Mouse (Mus musculus) MEL (cell line): ENCODE measurements at regions not wholly inside any gene's neighbourhood (a gene's known extent, or its start where the extent isn't known, plus 50 kb on each side); places are given as distances from the start of the nearest gene placed in this dataset.

Source experiments
- DNase-seq: peaks from one replicate; pipeline ENCODE4 v3.0.0; 2011; ENCODE audit warnings: low read depth, low spot score
- H3K27ac ChIP-seq: 2 replicates; pipeline ENCODE4 v1.5.1; 2012; ENCODE audit warnings: low read depth, mild to moderate bottlenecking, control low read depth, low read length, moderate library complexity; ENCODE audit not compliant: control insufficient read depth
- H3K27me3 ChIP-seq, 2 experiments: fragments of 150-350 bp in 1 of 2; sonication (generic) in 1 of 2; 2 replicates each; pipeline ENCODE4 v1.6.1; 2012; ENCODE audit warnings: low read length in 2 of 2, mild to moderate bottlenecking in 2 of 2, improper control_type of control experiment in 1 of 2, moderate library complexity in 1 of 2; ENCODE audit not compliant: insufficient read depth in 2 of 2, control insufficient read depth in 1 of 2
- H3K36me3 ChIP-seq, 2 experiments: 2 replicates each; pipeline ENCODE4 v1.6.1; 2012 to 2014; ENCODE audit warnings: low read length in 2 of 2, improper control_type of control experiment in 1 of 2, inconsistent platforms in 1 of 2, mild to moderate bottlenecking in 1 of 2; ENCODE audit not compliant: insufficient read depth in 2 of 2, control insufficient read depth in 1 of 2
- H3K4me1 ChIP-seq, 2 experiments: fragments of 150-350 bp in 1 of 2; sonication (generic) in 1 of 2; 2 replicates each; pipeline ENCODE4 v1.6.1; 2012; ENCODE audit warnings: low read length in 2 of 2, improper control_type of control experiment in 1 of 2, mild to moderate bottlenecking in 1 of 2; ENCODE audit not compliant: insufficient read depth in 2 of 2, control insufficient read depth in 1 of 2
- H3K4me3 ChIP-seq, 2 experiments: fragments of 150-350 bp in 1 of 2; sonication (generic) in 1 of 2; 2 replicates each; pipeline ENCODE4 v1.5.1; 2012; ENCODE audit warnings: low read depth in 2 of 2, low read length in 2 of 2, mild to moderate bottlenecking in 2 of 2, moderate library complexity in 2 of 2, control low read depth in 1 of 2, improper control_type of control experiment in 1 of 2; ENCODE audit not compliant: control insufficient read depth in 1 of 2, insufficient read depth in 1 of 2
- H3K79me2 ChIP-seq: 2 replicates; pipeline ENCODE4 v1.6.1; 2012; ENCODE audit warnings: mild to moderate bottlenecking, low read length, moderate library complexity; ENCODE audit not compliant: control insufficient read depth, poor library complexity, insufficient read depth
- H3K9ac ChIP-seq: 2 replicates; pipeline ENCODE4 v1.6.1; 2012; ENCODE audit warnings: low read depth, mild to moderate bottlenecking, control low read depth, low read length, moderate library complexity; ENCODE audit not compliant: control insufficient read depth, poor library complexity, severe bottlenecking
- H3K9me3 ChIP-seq: fragments of 150-350 bp; sonication (generic); replicated peaks from 2 replicates; pipeline ENCODE4 v1.6.1; 2012; ENCODE audit warnings: mild to moderate bottlenecking, low read length, improper control_type of control experiment, moderate library complexity; ENCODE audit not compliant: insufficient read depth
- BHLHE40 ChIP-seq: IDR thresholded peaks from 2 replicates; pipeline ENCODE4 v1.6.1; 2012; ENCODE audit warnings: low read depth, mild to moderate bottlenecking, inconsistent platforms, low read length, improper control_type of control experiment, borderline replicate concordance
- CHD2 ChIP-seq: IDR thresholded peaks from 2 replicates; pipeline ENCODE4 v1.6.1; 2011; ENCODE audit warnings: low read length, improper control_type of control experiment
- CTCF ChIP-seq, 3 experiments: IDR thresholded peaks in 2 of 3; conservative IDR thresholded peaks in 1 of 3; 2 replicates each; pipeline ENCODE4 v1.5.1; 2011 to 2012; ENCODE audit warnings: low read length in 3 of 3, low read depth in 2 of 3, mild to moderate bottlenecking in 2 of 3, improper control_type of control experiment in 1 of 3, inconsistent platforms in 1 of 3, mixed read lengths in 1 of 3, moderate library complexity in 1 of 3; ENCODE audit not compliant: control insufficient read depth in 1 of 3, insufficient read depth in 1 of 3, poor library complexity in 1 of 3, severe bottlenecking in 1 of 3
- GATA1 ChIP-seq: IDR thresholded peaks from 2 replicates; pipeline ENCODE4 v1.6.1; 2011; ENCODE audit warnings: low read depth, low read length, improper control_type of control experiment
- MAFK ChIP-seq: IDR thresholded peaks from 2 replicates; pipeline ENCODE4 v1.6.1; 2011; ENCODE audit warnings: low read depth, mild to moderate bottlenecking, low read length, improper control_type of control experiment, borderline replicate concordance
- MAZ ChIP-seq: IDR thresholded peaks from 2 replicates; pipeline ENCODE4 v1.6.1; 2012; ENCODE audit warnings: low read depth, mild to moderate bottlenecking, inconsistent platforms, low read length, improper control_type of control experiment
- MEF2A ChIP-seq: IDR thresholded peaks from 2 replicates; pipeline ENCODE4 v1.6.1; 2014; ENCODE audit warnings: low read depth, mild to moderate bottlenecking, inconsistent platforms, low read length, improper control_type of control experiment; ENCODE audit not compliant: poor library complexity, insufficient replicate concordance, severe bottlenecking; ENCODE audit errors: extremely low read depth
- MYB ChIP-seq: IDR thresholded peaks from 2 replicates; pipeline ENCODE4 v1.6.1; 2011; ENCODE audit warnings: mild to moderate bottlenecking, low read depth, low read length, improper control_type of control experiment
- NELFE ChIP-seq: IDR thresholded peaks from 2 replicates; pipeline ENCODE4 v1.6.1; 2011; ENCODE audit warnings: low read depth, low read length, improper control_type of control experiment
- POLR2A ChIP-seq, 2 experiments: IDR thresholded peaks; 2 replicates each; pipeline ENCODE4 v1.6.1; 2011 to 2012; ENCODE audit warnings: low read length in 2 of 2, mild to moderate bottlenecking in 2 of 2, control low read depth in 1 of 2, improper control_type of control experiment in 1 of 2, low read depth in 1 of 2, moderate library complexity in 1 of 2; ENCODE audit not compliant: control insufficient read depth in 1 of 2, insufficient read depth in 1 of 2, poor library complexity in 1 of 2
- POLR2AphosphoS2 ChIP-seq: IDR thresholded peaks from 2 replicates; pipeline ENCODE4 v1.6.1; 2011; ENCODE audit warnings: low read length, improper control_type of control experiment
- POLR2AphosphoS5 ChIP-seq: IDR thresholded peaks from 2 replicates; pipeline ENCODE4 v1.6.1; 2012; ENCODE audit warnings: low read depth, borderline replicate concordance, mild to moderate bottlenecking, inconsistent platforms, low read length, moderate library complexity, mixed read lengths
- TBP ChIP-seq: IDR thresholded peaks from 2 replicates; pipeline ENCODE4 v1.8.0; 2011; ENCODE audit warnings: low read depth, low read length, improper control_type of control experiment
- USF2 ChIP-seq, 2 experiments: IDR thresholded peaks; 2 replicates each; pipeline ENCODE4 v1.6.1; 2011 to 2012; ENCODE audit warnings: improper control_type of control experiment in 2 of 2, low read length in 2 of 2, borderline replicate concordance in 1 of 2, inconsistent platforms in 1 of 2, low read depth in 1 of 2, mild to moderate bottlenecking in 1 of 2; ENCODE audit not compliant: insufficient read depth in 1 of 2
- ZMIZ1 ChIP-seq: IDR thresholded peaks from 2 replicates; pipeline ENCODE4 v1.6.1; 2012; ENCODE audit warnings: low read depth, mild to moderate bottlenecking, inconsistent platforms, low read length, improper control_type of control experiment, moderate library complexity

DNA sequence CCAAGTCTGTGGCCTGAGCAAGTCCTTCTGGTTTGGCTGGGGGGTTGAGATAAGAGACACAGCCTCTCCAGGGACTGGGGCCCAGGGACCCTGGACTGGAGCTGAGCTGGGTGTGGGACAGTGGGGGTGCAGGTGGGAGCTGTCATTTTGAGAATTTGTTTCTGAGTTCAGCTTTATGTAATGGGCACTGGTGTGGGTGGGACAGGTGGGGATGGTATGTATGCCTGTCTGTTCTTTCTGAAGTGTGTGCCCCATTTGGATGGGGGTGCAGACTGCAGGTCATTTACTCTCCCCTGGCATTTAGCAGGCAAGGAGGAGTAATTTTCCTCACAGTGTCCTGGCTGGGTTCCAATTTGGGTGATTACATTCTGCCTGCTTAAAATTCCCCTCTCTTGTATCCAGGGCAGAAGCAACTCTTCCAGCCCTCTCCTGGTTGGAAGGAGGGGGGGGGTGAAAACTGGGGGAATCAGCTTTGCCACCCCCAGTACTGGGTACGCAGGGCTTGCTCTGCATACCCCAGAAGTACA, 54.2 kb upstream of the Vrk1 start:
- H3K9ac ChIP-seq: no peak overlapping the region
- no peaks in the 10 kb centered on the region for H3K9me3 ChIP-seq
- no peaks in the 10 kb centered on the region for H3K36me3 ChIP-seq
- no peak overlapping the region for H3K4me3 ChIP-seq
- peaks cover 6 to 13% of the 10 kb centered on the region in 2 experiments; a peak in 2 of 4 replicates for H3K4me1 ChIP-seq
- TF ChIP-seq MAZ (no peak), GATA1 (no peak), BHLHE40 (no peak), ZMIZ1 (no peak), CHD2 (no peak)
- TF ChIP-seq, all 39 proteins: peak for 0
- H3K27me3 ChIP-seq: 0 out of 4 replicates have a peak, but pooled peaks cover 0 to 1% of the 10 kb centered on the region in 2 experiments
- no peaks in the 10 kb centered on the region for H3K79me2 ChIP-seq
- H3K27ac ChIP-seq: no peak overlapping the region
- no peak for DNase-seq

- H3K9ac ChIP-seq: no peak overlapping the region
Observed at GRCm38 (mm10) chr12:105959756-105960155, 50.3 kb upstream of the Vrk1 start.

More at GRCm38 (mm10) chr12:105959756-105960155, 50.3 kb upstream of the Vrk1 start:
- DNase-seq: no peak
- H3K36me3 ChIP-seq: no peaks in the 10 kb centered on the region; a peak in 1 of 4 replicates
- 0 out of 4 replicates have a peak, but pooled peaks cover 0 to 1% of the 10 kb centered on the region in 2 experiments for H3K27me3 ChIP-seq
- no peak overlapping the region for H3K4me3 ChIP-seq
- H3K9me3 ChIP-seq: no peaks in the 10 kb centered on the region
- H3K27ac ChIP-seq: no peak overlapping the region
- TF ChIP-seq MAFK: no peak
- TF ChIP-seq USF2 (IDR thresholded peaks at IDR 0.05; ENCODE audit: borderline replicate concordance in 1 of 2, insufficient read depth in 1 of 2, low read depth in 1 of 2, low read length in 2 of 2): no peak
- no peak for TF ChIP-seq POLR2AphosphoS2
- TF ChIP-seq CTCF (IDR thresholded peaks at IDR 0.05 in 2 of 3, conservative IDR thresholded peaks at IDR 0.05 in 1 of 3; ENCODE audit: control insufficient read depth in 1 of 3, insufficient read depth in 1 of 3, low read depth in 2 of 3, low read length in 3 of 3, poor library complexity in 1 of 3, severe bottlenecking in 1 of 3): no peak
- TF ChIP-seq MEF2A: no peak
- no peak for TF ChIP-seq TBP
- TF ChIP-seq NELFE: no peak
- TF ChIP-seq MYB: no peak
- no peak for TF ChIP-seq POLR2A (IDR thresholded peaks at IDR 0.05; ENCODE audit: control insufficient read depth in 1 of 2, insufficient read depth in 1 of 2, low read depth in 1 of 2, low read length in 2 of 2, poor library complexity in 1 of 2)
- no peak for TF ChIP-seq MAZ
- no peak for TF ChIP-seq POLR2AphosphoS5
- H3K4me1 ChIP-seq: peaks cover 8 to 13% of the 10 kb centered on the region in 2 experiments; a peak in 3 of 4 replicates
- H3K79me2 ChIP-seq: no peaks in the 10 kb centered on the region
